Mouse (Mus musculus): ENCODE measurements at regions not wholly inside any gene's neighbourhood (a gene's known extent, or its start where the extent isn't known, plus 50 kb on each side); places are given as distances from the start of the nearest gene placed in this dataset.

DNA sequence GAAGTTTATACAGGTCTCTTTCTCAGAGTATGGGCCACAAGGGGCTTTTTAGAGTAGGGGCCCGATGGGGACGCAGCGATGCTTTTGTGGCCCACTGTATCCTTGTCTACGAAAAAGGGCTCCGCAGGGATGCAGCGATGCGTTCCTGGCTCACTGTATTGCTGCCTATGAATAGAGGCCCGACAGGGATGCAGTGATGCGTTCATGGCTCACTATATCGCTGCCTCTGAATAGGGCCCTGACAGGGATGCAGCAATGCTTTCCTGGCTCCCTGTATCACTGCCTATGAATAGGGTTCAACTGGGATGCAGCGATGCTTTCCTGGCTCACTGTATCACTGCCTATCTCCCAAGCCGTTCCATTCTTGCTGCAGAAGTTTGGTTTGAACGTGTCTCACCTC lies 65.4 kb upstream of the Cep162 start:
- no peak for TF ChIP-seq CTCF (IDR thresholded peaks at IDR 0.05; ENCODE audit: insufficient read depth, low read length)
- TF ChIP-seq POLR2A (IDR thresholded peaks at IDR 0.05; ENCODE audit: borderline replicate concordance, extremely low read depth, low read depth, low read length) = no peak
